Mouse (Mus musculus) heart, adult 2 months (tissue): ENCODE data around the gene Cant1. TPM values are rescaled to one million over a fixed set of nuclear protein-coding genes. Genes with fewer than 3 reads are reported as not detected.
"Not testable (repeated sequence)": the region's sequence is repeated elsewhere in the genome, so short reads cannot be mapped to it uniquely, and the experiment has no call there.

Experiments used
- DNase-seq, 2 experiments: peaks; one replicate each; pipeline ENCODE4 v3.0.0; 2021
- H3K27ac ChIP-seq: fragments of 200-600 bp; 2 replicates; pipeline ENCODE4 v1.8.1; 2022
- H3K27me3 ChIP-seq: fragments of 200-500 bp; 2 replicates; pipeline ENCODE4 v1.6.1; 2012; ENCODE audit warnings: mild to moderate bottlenecking, low read length, inconsistent platforms, mixed read lengths; ENCODE audit not compliant: control insufficient read depth, insufficient read depth
- H3K36me3 ChIP-seq: fragments of 200-500 bp; 2 replicates; pipeline ENCODE4 v1.6.1; 2012; ENCODE audit warnings: low read length, inconsistent platforms; ENCODE audit not compliant: control insufficient read depth, insufficient read depth
- H3K4me1 ChIP-seq: fragments of 200-500 bp; 2 replicates; pipeline ENCODE4 v1.6.1; 2011; ENCODE audit warnings: low read length; ENCODE audit not compliant: control insufficient read depth, insufficient read depth
- H3K4me3 ChIP-seq: fragments of 200-600 bp; 2 replicates; pipeline ENCODE4 v1.8.1; 2022
- H3K79me2 ChIP-seq: fragments of 200-500 bp; replicated peaks from 2 replicates; pipeline ENCODE4 v1.6.1; 2012; ENCODE audit warnings: mild to moderate bottlenecking, inconsistent platforms, low read length, moderate library complexity, mixed read lengths; ENCODE audit not compliant: control insufficient read depth, insufficient read depth
- H3K9ac ChIP-seq: fragments of 200-500 bp; 2 replicates; pipeline ENCODE4 v1.6.1; 2012; ENCODE audit warnings: low read depth, mild to moderate bottlenecking, control low read depth, inconsistent platforms, low read length, mixed read lengths
- CTCF ChIP-seq: fragments of 200-600 bp; IDR thresholded peaks from 2 replicates; pipeline ENCODE4 v1.8.1; 2022; ENCODE audit warnings: antibody characterized with exemption, mild to moderate bottlenecking, moderate library complexity
- EP300 ChIP-seq: fragments of 200-500 bp; IDR thresholded peaks from 2 replicates; pipeline ENCODE4 v1.6.1; 2011; ENCODE audit warnings: low read depth, low read length, control low read depth; ENCODE audit not compliant: insufficient read depth
- POLR2A ChIP-seq: fragments of 200-500 bp; IDR thresholded peaks from 2 replicates; pipeline ENCODE4 v1.6.1; 2011; ENCODE audit warnings: mild to moderate bottlenecking, low read depth, low read length, control low read depth; ENCODE audit not compliant: insufficient read depth
- WGBS: fragments of 180-500 bp; shearing (Covaris S2); methylation state at CpG from one replicate; pipeline ENCODE4 v1.1.7; 2018; 5-methylcytosine and 5-hydroxymethylcytosine counted together
- intact Hi-C: fragments of 180-260 bp; cut with DNase I; formaldehyde crosslinking; loops from one replicate; pipeline ENCODE4 v1.15.1; 2025
- polyA plus RNA-seq: library from polyadenylated mRNA; depleted of rRNA; stranded (reverse); fragments of >200 nt; gene quantifications from 2 replicates; pipeline ENCODE4 v1.2.3, GENCODE M21; 2012
- total RNA-seq, 2 experiments: library from RNA; stranded (reverse); gene quantifications; 2 replicates each; pipeline ENCODE4 v1.2.3; 2021

Cant1 gene
- total and polyA plus RNA-seq, 3 experiments, result 17.7 to 21.6 (median 18.2) TPM

- DNase-seq, result no peak
- WGBS, result 63% methylated on average over 6 of the region's 6 CpGs
- H3K4me1 ChIP-seq, result peaks cover under 1% of the 10 kb centered on the region
- no peaks in the 10 kb centered on the region for H3K79me2 ChIP-seq
- H3K36me3 ChIP-seq, result no peaks in the 10 kb centered on the region
- TF ChIP-seq CTCF (no peak), POLR2A (no peak), EP300 (no peak)
- H3K4me3 ChIP-seq, result no peak overlapping the region
- no peaks in the 10 kb centered on the region for H3K27me3 ChIP-seq
- H3K9ac ChIP-seq, result no peak overlapping the region
- intact Hi-C loops, result no loop called here
- no peak overlapping the region for H3K27ac ChIP-seq
Observed at GRCm38 (mm10) chr11:118394538-118394937, 24.3 kb downstream of the Cant1 start.

DNA sequence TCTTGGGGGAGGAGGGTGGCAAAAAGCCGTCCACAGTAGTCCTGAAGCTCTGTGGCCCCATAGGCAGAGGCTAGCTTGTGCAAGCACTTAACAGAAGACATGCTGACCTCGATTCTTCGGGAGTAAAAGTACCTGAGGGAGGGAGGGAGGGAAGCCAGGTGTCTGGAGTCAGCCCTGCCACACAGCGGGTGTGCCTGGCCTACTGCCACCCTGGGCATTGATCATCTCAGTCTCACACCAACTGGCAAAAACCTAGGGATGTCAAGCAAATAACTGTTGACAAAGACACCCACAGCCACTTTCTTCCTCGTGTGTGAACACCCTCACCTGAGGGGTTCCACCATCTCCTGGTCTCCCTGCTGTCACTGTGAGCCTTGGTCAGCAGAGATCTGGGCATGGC, 24.9 kb downstream of the Cant1 start:
- H3K36me3 ChIP-seq, result no peaks in the 10 kb centered on the region
- H3K4me3 ChIP-seq, result no peak overlapping the region
- WGBS, result 73% methylated on average over 5 of the region's 5 CpGs
- no peak overlapping the region for H3K27ac ChIP-seq
- intact Hi-C loops, result no loop called here
- no peak for TF ChIP-seq POLR2A
- TF ChIP-seq CTCF, result no peak
- TF ChIP-seq EP300, result no peak
- no peak for DNase-seq
- no peaks in the 10 kb centered on the region for H3K4me1 ChIP-seq
- H3K9ac ChIP-seq, result no peak overlapping the region
- no peaks in the 10 kb centered on the region for H3K79me2 ChIP-seq
- H3K27me3 ChIP-seq, result no peaks in the 10 kb centered on the region

- intact Hi-C loops, H3K27me3 ChIP-seq: not testable (repeated sequence)
- WGBS, result 91% methylated on average over 13 of the region's 13 CpGs
Observed at GRCm38 (mm10) chr11:118387816-118388215, 31.1 kb downstream of the Cant1 start.

GRCm38 (mm10) chr11:118379251-118380009, 39.5 kb downstream of the Cant1 start:
- Histone ChIP-seq H3K9ac (no peak overlapping the region), H3K4me3 (no peak overlapping the region), H3K79me2 (no peaks in the 10 kb centered on the region), H3K27ac (peak overlapping the region; percentile 20), H3K4me1 (peaks cover 1% of the 10 kb centered on the region; the same call in 1 of the 2 replicates), H3K36me3 (no peaks in the 10 kb centered on the region), H3K27me3 (no peaks in the 10 kb centered on the region)
- peak; percentile 85 to 88 for DNase-seq
- TF ChIP-seq EP300 (peak; percentile 84; the same call in 1 of the 2 replicates), POLR2A (no peak), CTCF (peak; percentile 94)
- 22% methylated on average over 11 of the region's 11 CpGs for WGBS
- intact Hi-C loops, result loop anchor here (1.0 to 2.0 kb wide), 2 partner anchors 62 to 297 kb away; no protein-coding TSS in a partner anchor

More at GRCm38 (mm10) chr11:118387816-118388215, 31.1 kb downstream of the Cant1 start:
- H3K9ac ChIP-seq, H3K4me3 ChIP-seq, H3K4me1 ChIP-seq, H3K79me2 ChIP-seq, H3K27ac ChIP-seq, H3K36me3 ChIP-seq: not testable (repeated sequence)
- DNase-seq, result peak in 1 of 2 experiments; percentile 8

GRCm38 (mm10) chr11:118378656-118379055, 40.2 kb downstream of the Cant1 start:
- Histone ChIP-seq H3K36me3 (no peaks in the 10 kb centered on the region), H3K4me1 (peaks cover 1% of the 10 kb centered on the region; the same call in 1 of the 2 replicates), H3K27ac (no peak overlapping the region), H3K9ac (no peak overlapping the region), H3K4me3 (no peak overlapping the region), H3K27me3 (no peaks in the 10 kb centered on the region), H3K79me2 (no peaks in the 10 kb centered on the region)
- 85% methylated on average over 6 of the region's 6 CpGs for WGBS
- DNase-seq, result peak in 1 of 2 experiments; percentile 15
- no peak for TF ChIP-seq EP300
- intact Hi-C loops, result loop anchor here (1.0 to 2.0 kb wide), 2 partner anchors 61 to 296 kb away; no protein-coding TSS in a partner anchor

DNA sequence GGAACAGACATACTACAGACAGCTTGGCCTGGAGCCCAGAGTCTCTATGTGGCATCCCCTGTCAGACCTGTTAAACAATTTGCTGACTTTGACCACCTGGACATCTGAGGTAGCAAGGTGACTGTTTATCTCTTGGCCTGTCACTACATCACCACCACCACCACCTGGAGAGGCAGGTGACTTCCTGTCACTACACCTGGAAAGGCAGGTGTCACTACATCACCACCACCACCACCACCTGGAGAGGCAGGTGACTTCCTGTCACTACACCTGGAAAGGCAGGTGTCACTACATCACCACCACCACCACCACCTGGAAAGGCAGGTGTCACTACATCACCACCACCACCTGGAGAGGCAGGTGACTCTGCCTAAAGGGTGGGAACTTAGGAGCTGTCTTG, 42.6 kb downstream of the Cant1 start:
- H3K27me3 ChIP-seq, H3K9ac ChIP-seq, H3K79me2 ChIP-seq, H3K27ac ChIP-seq, intact Hi-C loops, H3K4me3 ChIP-seq, H3K36me3 ChIP-seq, H3K4me1 ChIP-seq: not testable (repeated sequence)
- DNase-seq, result peak in 1 of 2 experiments; percentile 4
